Mouse (Mus musculus): Measurements from ENCODE around the gene Opcml.

DNA sequence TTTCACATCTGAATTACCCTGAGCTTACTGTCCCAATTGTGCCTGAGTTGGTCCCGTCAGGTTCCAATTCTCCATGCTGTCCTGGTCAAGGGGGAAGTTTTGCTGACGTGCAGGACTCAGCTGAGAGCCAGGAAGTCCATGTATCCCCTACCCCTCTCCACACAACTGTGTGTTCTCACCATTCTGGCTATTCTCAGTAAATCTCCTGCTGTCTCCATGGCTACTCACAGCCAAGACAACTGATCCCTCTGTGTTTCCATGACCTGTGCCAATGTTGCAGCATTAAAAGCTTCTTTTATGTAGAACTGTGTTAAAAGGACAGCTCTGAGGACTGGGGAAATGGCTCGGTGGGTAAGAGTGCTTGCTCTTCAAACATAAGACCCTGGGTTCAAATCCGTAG is 373.4 kb downstream of the Opcml start:
- no peak for TF ChIP-seq CTCF (IDR thresholded peaks at IDR 0.05; ENCODE audit: borderline replicate concordance, insufficient read depth, low read depth, low read length)
- TF ChIP-seq POLR2A (IDR thresholded peaks at IDR 0.05; ENCODE audit: borderline replicate concordance, insufficient read depth, low read length): no peak

All from cerebellum, adult 2 months (tissue).